Mouse (Mus musculus): ENCODE data around the gene Ifng. TPM values are rescaled to one million over a fixed set of nuclear protein-coding genes. Genes with fewer than 3 reads are reported as not detected.
A peak's percentile ranks its signal among the peaks of the same experiment; 100 is the strongest.
"Not testable (repeated sequence)": the region's sequence is repeated elsewhere in the genome, so short reads cannot be mapped to it uniquely, and the experiment has no call there.

The Ifng gene
- total and polyA plus RNA-seq, 2 experiments from 2014 or later, result 0.68 TPM; not detected in 1

GRCm38 (mm10) chr10:118458729-118459128 is 17.9 kb downstream of the Ifng start:
- H3K36me3 ChIP-seq (ENCODE audit: insufficient read depth, low read length), result no peaks in the 10 kb centered on the region

GRCm38 (mm10) chr10:118461126-118461767 is 20.4 kb downstream of the Ifng start:
- Histone ChIP-seq H3K36me3 (ENCODE audit: insufficient read depth, low read length) (no peaks in the 10 kb centered on the region), H3K9ac (replicated peaks; ENCODE audit: low read length) (no peak overlapping the region), H3K4me3 (ENCODE audit: low read length) (no peak overlapping the region), H3K9me3 (ENCODE audit: low read length) (no peaks in the 10 kb centered on the region; the same call in 1 of the 2 replicates), H3K4me2 (ENCODE audit: low read depth, low read length) (no peak overlapping the region), H3K4me1 (ENCODE audit: insufficient read depth, low read length) (no peaks in the 10 kb centered on the region), H3K27me3 (ENCODE audit: insufficient read depth, low read length) (no peaks in the 10 kb centered on the region), H3K27ac (no peak overlapping the region)
- WGBS, result 47% methylated on average over 6 of the region's 6 CpGs
- DNase-seq (ENCODE audit: low spot score) (no peak), ATAC-seq (no peak)
- TF ChIP-seq CTCF (IDR thresholded peaks at IDR 0.05; ENCODE audit: low read depth), result no peak

More at GRCm38 (mm10) chr10:118458729-118459128, 17.9 kb downstream of the Ifng start:
- Histone ChIP-seq H3K27ac (no peak overlapping the region), H3K4me1 (ENCODE audit: insufficient read depth, low read length) (no peaks in the 10 kb centered on the region), H3K9me3 (ENCODE audit: low read length) (no peaks in the 10 kb centered on the region), H3K4me2 (ENCODE audit: low read depth, low read length) (no peak overlapping the region), H3K27me3 (ENCODE audit: insufficient read depth, low read length) (no peaks in the 10 kb centered on the region), H3K4me3 (ENCODE audit: low read length) (no peak overlapping the region), H3K9ac (replicated peaks; ENCODE audit: low read length) (no peak overlapping the region)
- DNase-seq (ENCODE audit: low spot score), result no peak
- 89% methylated on average over 4 of the region's 4 CpGs for WGBS
- ATAC-seq, result no peak
- TF ChIP-seq CTCF (IDR thresholded peaks at IDR 0.05; ENCODE audit: low read depth), result no peak

- ATAC-seq (no peak), DNase-seq (ENCODE audit: low spot score) (peak; percentile 52)
- Histone ChIP-seq H3K4me2 (ENCODE audit: low read depth, low read length) (no peak overlapping the region), H3K36me3 (ENCODE audit: insufficient read depth, low read length) (no peaks in the 10 kb centered on the region), H3K27me3 (ENCODE audit: insufficient read depth, low read length) (no peaks in the 10 kb centered on the region), H3K4me3 (ENCODE audit: low read length) (no peak overlapping the region), H3K9ac (replicated peaks; ENCODE audit: low read length) (no peak overlapping the region), H3K9me3 (ENCODE audit: low read length) (no peaks in the 10 kb centered on the region; the same call in 1 of the 2 replicates), H3K4me1 (ENCODE audit: insufficient read depth, low read length) (no peaks in the 10 kb centered on the region), H3K27ac (no peak overlapping the region)
- no peak for TF ChIP-seq CTCF (IDR thresholded peaks at IDR 0.05; ENCODE audit: low read depth)
- 41% methylated on average over 6 of the region's 6 CpGs for WGBS
These were observed 25.6 kb downstream of the Ifng start for GRCm38 (mm10) chr10:118466481-118466880.

- Histone ChIP-seq H3K4me2 (ENCODE audit: low read depth, low read length) (no peak overlapping the region), H3K9ac (replicated peaks; ENCODE audit: low read length) (no peak overlapping the region), H3K27me3 (ENCODE audit: insufficient read depth, low read length) (no peaks in the 10 kb centered on the region), H3K36me3 (ENCODE audit: insufficient read depth, low read length) (no peaks in the 10 kb centered on the region), H3K27ac (no peak overlapping the region), H3K4me3 (ENCODE audit: low read length) (no peak overlapping the region), H3K4me1 (ENCODE audit: insufficient read depth, low read length) (no peaks in the 10 kb centered on the region), H3K9me3 (ENCODE audit: low read length) (no peaks in the 10 kb centered on the region; the same call in 1 of the 2 replicates)
- WGBS, result 83% methylated on average over 3 of the region's 3 CpGs
- ATAC-seq (no peak), DNase-seq (ENCODE audit: low spot score) (no peak)
- TF ChIP-seq CTCF (IDR thresholded peaks at IDR 0.05; ENCODE audit: low read depth), result no peak
These were observed 28.2 kb downstream of the Ifng start for GRCm38 (mm10) chr10:118469047-118469446.

- ATAC-seq (no peak), DNase-seq (ENCODE audit: low spot score) (no peak)
- Histone ChIP-seq H3K9me3 (ENCODE audit: low read length) (no peaks in the 10 kb centered on the region), H3K27me3 (ENCODE audit: insufficient read depth, low read length) (no peaks in the 10 kb centered on the region), H3K27ac (no peak overlapping the region), H3K36me3 (ENCODE audit: insufficient read depth, low read length) (no peaks in the 10 kb centered on the region), H3K9ac (replicated peaks; ENCODE audit: low read length) (no peak overlapping the region), H3K4me1 (ENCODE audit: insufficient read depth, low read length) (no peaks in the 10 kb centered on the region), H3K4me2 (ENCODE audit: low read depth, low read length) (no peak overlapping the region), H3K4me3 (ENCODE audit: low read length) (no peak overlapping the region)
- TF ChIP-seq CTCF (IDR thresholded peaks at IDR 0.05; ENCODE audit: low read depth), result no peak
- 69% methylated on average over 13 of the region's 13 CpGs for WGBS
These were observed 29.6 kb downstream of the Ifng start for GRCm38 (mm10) chr10:118470296-118470957.

- H3K27me3 ChIP-seq (ENCODE audit: insufficient read depth, low read length); H3K4me3 ChIP-seq (ENCODE audit: low read length); DNase-seq (ENCODE audit: low spot score); ATAC-seq; H3K9me3 ChIP-seq (ENCODE audit: low read length); H3K4me1 ChIP-seq (ENCODE audit: insufficient read depth, low read length); H3K36me3 ChIP-seq (ENCODE audit: insufficient read depth, low read length); H3K27ac ChIP-seq; H3K4me2 ChIP-seq (ENCODE audit: low read depth, low read length); H3K9ac ChIP-seq (replicated peaks; ENCODE audit: low read length): not testable (repeated sequence)
- 88% methylated on average over 1 of the region's 1 CpGs for WGBS
These were observed 32.0 kb downstream of the Ifng start for GRCm38 (mm10) chr10:118472846-118473245.

GRCm38 (mm10) chr10:118476696-118477095 is 35.9 kb downstream of the Ifng start:
- Histone ChIP-seq H3K27me3 (ENCODE audit: insufficient read depth, low read length) (no peaks in the 10 kb centered on the region), H3K4me1 (ENCODE audit: insufficient read depth, low read length) (no peaks in the 10 kb centered on the region), H3K4me2 (ENCODE audit: low read depth, low read length) (no peak overlapping the region), H3K9me3 (ENCODE audit: low read length) (no peaks in the 10 kb centered on the region), H3K4me3 (ENCODE audit: low read length) (no peak overlapping the region), H3K9ac (replicated peaks; ENCODE audit: low read length) (no peak overlapping the region), H3K27ac (no peak overlapping the region), H3K36me3 (ENCODE audit: insufficient read depth, low read length) (no peaks in the 10 kb centered on the region)
- ATAC-seq, result no peak
- 87% methylated on average over 2 of the region's 2 CpGs for WGBS
- TF ChIP-seq CTCF (IDR thresholded peaks at IDR 0.05; ENCODE audit: low read depth), result no peak
- no peak for DNase-seq (ENCODE audit: low spot score)

Data from hindbrain, postnatal 0 days (tissue).